Mouse (Mus musculus): ENCODE measurements around the gene Dlg2. TPM values are rescaled to one million over a fixed set of nuclear protein-coding genes. Genes with fewer than 3 reads are reported as not detected.

Gene Dlg2
- polyA plus RNA-seq (2016; fragmentation: Nextera tagmentation; extraction: Ambion mirVana): 3.8 and 4.1 TPM in 2 replicates

DNA sequence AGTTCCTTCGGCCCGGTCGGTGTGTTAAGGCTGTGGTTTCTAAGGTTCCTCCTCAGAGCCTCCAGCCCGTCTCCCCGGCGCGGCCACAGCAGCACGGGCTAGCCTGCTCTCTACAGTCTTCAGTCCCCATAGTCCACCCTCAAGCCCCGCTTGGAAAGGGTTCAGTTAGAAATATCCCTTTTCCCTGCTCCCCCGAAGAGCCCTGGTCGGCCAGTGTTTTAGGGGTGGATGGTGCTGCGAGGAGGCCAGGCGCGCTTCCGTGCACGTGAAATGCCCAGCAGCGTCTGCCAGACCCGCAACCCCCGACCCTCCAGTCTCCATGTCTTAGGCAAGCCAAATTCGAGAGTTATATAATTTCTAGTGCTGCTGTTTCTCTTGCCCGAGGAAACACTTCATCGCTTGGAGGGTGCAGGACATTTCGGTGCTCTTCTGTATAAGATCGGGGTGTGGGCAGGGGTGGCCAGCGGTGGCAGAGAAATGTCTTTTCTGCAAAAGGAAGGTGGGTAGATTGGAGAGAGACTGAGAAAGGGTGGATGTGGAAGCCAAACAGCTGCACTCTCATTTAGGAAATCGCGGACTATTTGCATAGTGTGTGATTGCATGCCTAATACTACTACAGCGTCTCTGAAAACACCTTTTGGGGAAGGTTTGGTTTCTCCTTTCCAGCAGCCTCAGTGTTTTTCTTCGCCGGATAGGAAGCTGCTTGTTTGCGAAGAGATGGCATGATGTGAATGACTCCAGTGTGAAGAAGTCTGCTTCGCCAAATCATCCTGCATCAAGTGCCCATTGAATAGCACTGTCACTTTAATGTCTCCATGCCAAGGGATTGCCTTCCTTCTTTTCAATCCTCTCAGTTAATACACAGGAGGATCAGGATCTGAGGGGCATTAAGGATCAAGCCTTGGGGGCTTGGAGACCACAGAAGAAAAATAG is at the start of gene Dlg2:
Gene Dlg2, plus strand, starts transcription at position 360 of the 933 bp plus-strand sequence.
- peak within 1 kb of the TSS; percentile 65 for H3K4me3 ChIP-seq
- 0 out of 2 replicates have a peak, but pooled peaks cover 5% of the 10 kb centered on the region for H3K4me1 ChIP-seq
- no peak for DNase-seq (ENCODE audit: low spot score)
- no peaks in the 10 kb centered on the region for H3K27me3 ChIP-seq (ENCODE audit: insufficient read depth, poor library complexity, severe bottlenecking)
- WGBS: under 1% methylated on average over 32 of the region's 32 CpGs
- peak within 1 kb of the TSS; percentile 91 for H3K27ac ChIP-seq
- no peaks in the 10 kb centered on the region for H3K36me3 ChIP-seq
- no peaks in the 10 kb centered on the region for H3K9me3 ChIP-seq

GRCm38 (mm10) chr7:90427006-90427405 is 49.5 kb upstream of the Dlg2 start:
- H3K4me3 ChIP-seq: peak overlapping the region; percentile 58
- 48% methylated on average over 9 of the region's 9 CpGs for WGBS
- H3K27me3 ChIP-seq (ENCODE audit: insufficient read depth, poor library complexity, severe bottlenecking): no peaks in the 10 kb centered on the region
- DNase-seq (ENCODE audit: low spot score): no peak
- no peaks in the 10 kb centered on the region for H3K9me3 ChIP-seq
- H3K36me3 ChIP-seq: no peaks in the 10 kb centered on the region
- H3K27ac ChIP-seq: no peak overlapping the region
- H3K4me1 ChIP-seq: peaks cover 9% of the 10 kb centered on the region

- peaks cover 1% of the 10 kb centered on the region for H3K4me1 ChIP-seq
- H3K9me3 ChIP-seq: no peaks in the 10 kb centered on the region
- H3K36me3 ChIP-seq: no peaks in the 10 kb centered on the region
- no peaks in the 10 kb centered on the region for H3K27me3 ChIP-seq (ENCODE audit: insufficient read depth, poor library complexity, severe bottlenecking)
- H3K27ac ChIP-seq: no peak overlapping the region
- DNase-seq (ENCODE audit: low spot score): no peak
- H3K4me3 ChIP-seq: no peak overlapping the region
Observed at GRCm38 (mm10) chr7:90432221-90432620, 44.3 kb upstream of the Dlg2 start.

GRCm38 (mm10) chr7:90440044-90440443 is 36.4 kb upstream of the Dlg2 start:
- DNase-seq (ENCODE audit: low spot score): no peak
- Histone ChIP-seq H3K36me3 (no peaks in the 10 kb centered on the region), H3K9me3 (no peaks in the 10 kb centered on the region), H3K4me1 (no peaks in the 10 kb centered on the region), H3K4me3 (no peak overlapping the region), H3K27me3 (ENCODE audit: insufficient read depth, poor library complexity, severe bottlenecking) (no peaks in the 10 kb centered on the region), H3K27ac (no peak overlapping the region)
- WGBS: 85% methylated on average over 4 of the region's 4 CpGs

DNA sequence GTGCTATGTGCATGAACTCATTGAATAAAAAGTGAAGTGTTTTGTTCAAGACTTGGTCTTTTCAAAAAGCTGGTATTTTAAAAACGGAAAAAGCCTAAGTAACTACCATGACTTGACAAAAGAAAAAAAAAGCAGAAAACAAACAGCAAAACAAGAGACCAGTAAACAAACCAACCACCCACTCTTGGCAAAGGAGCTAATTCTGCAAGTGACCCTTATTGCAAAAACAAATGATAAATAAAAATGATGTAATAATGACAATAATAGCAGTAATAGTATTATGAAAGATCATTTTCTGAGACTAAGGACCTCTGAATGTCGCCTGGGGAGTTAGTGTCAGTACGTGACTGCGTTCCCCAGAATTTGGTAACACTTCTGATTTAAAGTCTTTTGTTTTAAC is 34.4 kb upstream of the Dlg2 start:
- WGBS: 11% methylated on average over 4 of the region's 4 CpGs
- H3K27ac ChIP-seq: peak overlapping the region; percentile 100

DNA sequence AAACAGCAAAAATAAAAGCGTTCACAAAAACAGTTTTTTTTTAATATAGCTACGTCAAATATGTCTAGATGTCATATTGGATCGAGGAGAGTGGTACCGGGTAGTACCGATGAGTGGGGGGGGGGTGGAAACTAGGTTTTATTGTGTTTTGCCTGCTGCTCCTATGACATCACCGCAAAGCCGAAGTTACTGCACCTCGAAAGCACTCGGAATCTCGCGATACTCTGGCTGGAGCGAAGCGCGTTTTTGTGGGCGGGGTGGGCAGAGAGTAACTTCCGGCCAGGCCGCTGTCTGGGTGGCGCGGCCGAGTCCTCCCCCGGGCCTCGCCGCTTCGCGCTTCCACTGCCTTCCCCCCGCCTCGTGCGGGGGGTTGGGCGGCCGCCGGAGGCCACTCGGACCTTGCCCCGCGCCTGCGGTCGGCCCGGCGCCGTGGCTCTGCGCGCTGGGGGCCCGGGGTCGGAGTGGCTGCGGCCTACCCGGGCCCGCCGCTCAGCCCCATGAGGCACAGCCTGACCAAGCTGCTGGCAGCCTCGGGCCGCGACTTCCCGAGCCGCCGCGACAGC is 33.9 kb upstream of the Dlg2 start, which contains the start of gene Crebzf:
Gene Crebzf, plus strand, starts transcription at position 212 of the 563 bp plus-strand sequence.
- peak within 1 kb of the TSS; percentile 97 for H3K4me3 ChIP-seq
- under 1% methylated on average over 54 of the region's 54 CpGs for WGBS
- no peaks in the 10 kb centered on the region for H3K9me3 ChIP-seq
- peaks cover 6% of the 10 kb centered on the region; the same call in 1 of the 2 replicates for H3K36me3 ChIP-seq
- peak within 1 kb of the TSS; percentile 100 for H3K27ac ChIP-seq
- H3K4me1 ChIP-seq: no peaks in the 10 kb centered on the region
- peak; percentile 97 for DNase-seq (ENCODE audit: low spot score)
- no peaks in the 10 kb centered on the region for H3K27me3 ChIP-seq (ENCODE audit: insufficient read depth, poor library complexity, severe bottlenecking)

More for the DNA sequence above, 34.4 kb upstream of the Dlg2 start:
- H3K4me3 ChIP-seq: peak overlapping the region; percentile 97
- no peaks in the 10 kb centered on the region for H3K9me3 ChIP-seq
- H3K36me3 ChIP-seq: peaks cover 1% of the 10 kb centered on the region; the same call in 1 of the 2 replicates
- H3K27me3 ChIP-seq (ENCODE audit: insufficient read depth, poor library complexity, severe bottlenecking): no peaks in the 10 kb centered on the region
- H3K4me1 ChIP-seq: no peaks in the 10 kb centered on the region
- DNase-seq (ENCODE audit: low spot score): no peak

DNA sequence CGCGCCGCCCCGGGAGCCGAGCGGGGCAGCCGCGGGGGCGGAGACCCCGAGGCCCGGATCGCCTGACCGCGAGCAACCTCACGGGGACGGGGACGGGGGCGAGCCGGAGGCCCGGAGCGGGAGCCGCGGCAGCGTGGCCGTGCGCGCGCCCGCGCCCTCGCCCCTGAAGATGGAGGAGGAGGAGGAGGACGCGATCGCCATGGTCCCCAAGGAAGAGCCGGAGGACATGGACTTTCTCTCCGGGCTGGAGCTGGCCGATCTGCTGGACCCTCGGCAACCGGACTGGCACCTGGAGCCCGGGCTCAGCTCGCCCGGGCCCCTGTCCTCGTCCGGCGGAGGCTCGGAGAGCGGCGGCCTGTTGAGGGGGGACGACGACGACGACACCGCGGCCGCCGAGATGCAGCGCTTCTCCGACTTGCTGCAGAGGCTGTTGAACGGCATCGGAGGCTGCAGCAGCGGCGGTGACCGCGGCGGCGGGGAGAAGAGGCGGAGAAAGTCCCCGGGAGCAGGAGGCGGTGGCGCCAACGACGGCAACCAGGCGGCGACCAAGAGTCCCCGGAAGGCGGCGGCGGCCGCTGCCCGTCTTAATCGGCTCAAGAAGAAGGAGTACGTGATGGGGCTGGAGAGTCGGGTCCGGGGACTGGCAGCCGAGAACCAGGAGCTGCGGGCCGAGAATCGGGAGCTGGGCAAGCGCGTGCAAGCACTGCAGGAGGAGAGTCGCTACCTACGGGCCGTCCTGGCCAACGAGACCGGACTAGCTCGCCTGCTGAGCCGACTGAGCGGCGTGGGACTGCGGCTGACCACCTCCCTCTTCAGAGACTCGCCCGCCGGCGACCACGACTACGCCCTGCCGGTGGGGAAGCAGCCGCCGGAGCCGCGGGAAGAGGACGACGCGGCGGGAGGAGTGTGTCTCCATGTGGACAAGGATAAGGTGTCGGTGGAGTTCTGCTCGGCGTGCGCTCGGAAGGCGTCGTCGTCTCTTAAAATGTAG is 33.1 kb upstream of the Dlg2 start:
- H3K9me3 ChIP-seq: no peaks in the 10 kb centered on the region
- peak overlapping the region; percentile 100 for H3K27ac ChIP-seq
- no peaks in the 10 kb centered on the region for H3K27me3 ChIP-seq (ENCODE audit: insufficient read depth, poor library complexity, severe bottlenecking)
- under 1% methylated on average over 123 of the region's 123 CpGs for WGBS
- H3K36me3 ChIP-seq: peaks cover 12% of the 10 kb centered on the region; the same call in 1 of the 2 replicates
- no peaks in the 10 kb centered on the region for H3K4me1 ChIP-seq
- peak; percentile 84 for DNase-seq (ENCODE audit: low spot score)
- H3K4me3 ChIP-seq: peak overlapping the region; percentile 97

DNA sequence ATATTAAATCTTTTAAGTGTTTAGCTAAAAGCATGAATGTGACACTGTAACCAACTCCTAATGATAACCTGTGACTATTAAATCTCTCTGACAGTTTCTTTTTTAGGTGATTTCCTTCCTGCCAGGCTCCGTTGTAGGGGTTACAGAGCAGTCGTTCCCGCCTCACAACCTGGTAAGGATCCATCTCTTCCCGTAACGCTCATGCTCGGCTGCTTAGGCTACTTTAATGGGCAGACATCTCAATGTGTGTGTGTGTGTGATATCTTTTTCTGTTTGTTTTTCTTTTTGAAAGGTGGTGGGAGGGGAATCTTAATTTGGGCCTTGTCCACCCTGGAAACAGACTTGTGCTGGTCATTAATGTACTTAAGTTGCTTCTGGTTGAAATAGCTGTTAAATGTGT is 32.3 kb upstream of the Dlg2 start:
- Histone ChIP-seq H3K36me3 (peaks cover 17% of the 10 kb centered on the region), H3K27me3 (ENCODE audit: insufficient read depth, poor library complexity, severe bottlenecking) (no peaks in the 10 kb centered on the region), H3K9me3 (no peaks in the 10 kb centered on the region), H3K4me1 (no peaks in the 10 kb centered on the region), H3K27ac (peak overlapping the region; percentile 100), H3K4me3 (peak overlapping the region; percentile 97)
- no peak for DNase-seq (ENCODE audit: low spot score)
- WGBS: 1% methylated on average over 6 of the region's 6 CpGs

- H3K4me3 ChIP-seq: peak overlapping the region; percentile 84
- H3K4me1 ChIP-seq: 0 out of 2 replicates have a peak, but pooled peaks cover 7% of the 10 kb centered on the region
- H3K27me3 ChIP-seq (ENCODE audit: insufficient read depth, poor library complexity, severe bottlenecking): 0 out of 2 replicates have a peak, but pooled peaks cover 4% of the 10 kb centered on the region
- peaks cover 26% of the 10 kb centered on the region; the same call in 1 of the 2 replicates for H3K36me3 ChIP-seq
- WGBS: 34% methylated on average over 7 of the region's 7 CpGs
- DNase-seq (ENCODE audit: low spot score): no peak
- H3K27ac ChIP-seq: peak overlapping the region; percentile 94; the same call in 1 of the 2 replicates
- H3K9me3 ChIP-seq: no peaks in the 10 kb centered on the region
Observed at GRCm38 (mm10) chr7:90456149-90456844, 20.2 kb upstream of the Dlg2 start.

DNA sequence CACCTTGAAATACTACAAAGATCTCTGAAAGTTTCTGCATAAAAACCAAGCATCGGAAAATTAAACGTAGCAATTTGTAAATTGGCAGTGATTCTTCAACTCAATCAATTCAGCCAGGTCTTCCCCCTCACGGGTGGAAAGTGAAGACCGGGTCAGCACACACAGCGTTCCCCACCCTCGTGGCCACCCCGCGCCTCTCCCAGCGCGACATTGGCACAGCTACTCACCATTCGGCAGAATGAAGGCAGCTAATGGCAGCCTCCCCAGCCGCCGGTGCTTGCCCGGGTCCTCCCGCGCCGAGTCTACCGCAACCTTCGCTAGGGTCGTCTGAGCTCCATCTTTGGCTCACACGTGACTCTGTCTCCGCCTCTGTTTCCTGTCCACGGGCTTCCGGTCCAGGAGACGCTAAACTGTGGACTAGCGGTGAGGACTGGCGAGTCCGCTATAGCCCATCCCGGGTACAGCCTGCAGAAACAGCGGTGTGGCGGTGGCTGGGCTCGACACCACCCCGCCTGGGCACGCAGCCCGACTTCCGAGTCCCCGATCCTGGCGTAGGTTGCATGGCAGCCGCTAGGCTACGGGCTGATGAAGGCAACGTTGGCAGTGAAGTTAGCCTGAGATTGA is 19.5 kb upstream of the Dlg2 start, which contains the start of gene Tmem126a:
Gene Tmem126a, minus strand, starts transcription at position 385 of the 624 bp plus-strand sequence.
- Histone ChIP-seq H3K4me3 (peak within 1 kb of the TSS; percentile 84), H3K36me3 (peaks cover 20% of the 10 kb centered on the region; the same call in 1 of the 2 replicates), H3K9me3 (no peaks in the 10 kb centered on the region), H3K27ac (peak within 1 kb of the TSS; percentile 94), H3K27me3 (ENCODE audit: insufficient read depth, poor library complexity, severe bottlenecking) (0 out of 2 replicates have a peak, but pooled peaks cover 4% of the 10 kb centered on the region), H3K4me1 (0 out of 2 replicates have a peak, but pooled peaks cover 7% of the 10 kb centered on the region)
- peak; percentile 96 for DNase-seq (ENCODE audit: low spot score)
- under 1% methylated on average over 41 of the region's 41 CpGs for WGBS

DNA sequence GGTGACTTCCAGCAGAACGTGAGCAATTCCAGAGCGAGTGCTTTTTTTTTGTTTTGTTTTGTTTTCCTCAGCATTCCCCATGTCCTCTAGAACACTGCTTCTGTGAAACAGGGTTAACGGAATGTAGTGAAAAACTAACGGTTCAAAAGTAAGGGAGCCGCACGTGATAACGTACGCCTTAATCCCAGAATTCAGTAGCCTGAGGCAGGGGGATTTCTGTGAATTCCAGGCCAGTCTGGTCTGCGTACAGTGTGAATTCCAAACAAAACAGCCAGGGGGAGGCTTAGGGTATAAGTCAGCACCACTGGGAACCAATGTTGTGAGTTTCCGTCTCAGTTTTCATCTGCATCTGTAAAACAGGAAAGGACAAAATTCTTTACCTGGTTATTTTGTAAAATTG is 19.0 kb upstream of the Dlg2 start:
- H3K36me3 ChIP-seq: peaks cover 16% of the 10 kb centered on the region; the same call in 1 of the 2 replicates
- DNase-seq (ENCODE audit: low spot score): peak; percentile 76
- H3K9me3 ChIP-seq: no peaks in the 10 kb centered on the region
- WGBS: 14% methylated on average over 10 of the region's 10 CpGs
- H3K4me1 ChIP-seq: 0 out of 2 replicates have a peak, but pooled peaks cover 7% of the 10 kb centered on the region
- peak overlapping the region; percentile 84 for H3K4me3 ChIP-seq
- H3K27me3 ChIP-seq (ENCODE audit: insufficient read depth, poor library complexity, severe bottlenecking): 0 out of 2 replicates have a peak, but pooled peaks cover 4% of the 10 kb centered on the region
- peak overlapping the region; percentile 94 for H3K27ac ChIP-seq
